Mouse (Mus musculus): ENCODE measurements around the gene Acaa1a. TPM values are rescaled to one million over a fixed set of nuclear protein-coding genes. Genes with fewer than 3 reads are reported as not detected.
A peak's percentile ranks its signal among the peaks of the same experiment; 100 is the strongest.
"Not testable (repeated sequence)": the region's sequence is repeated elsewhere in the genome, so short reads cannot be mapped to it uniquely, and the experiment has no call there.

Acaa1a gene
- polyA plus RNA-seq, 1 experiment from 2014 or later = 81.5 TPM

DNA sequence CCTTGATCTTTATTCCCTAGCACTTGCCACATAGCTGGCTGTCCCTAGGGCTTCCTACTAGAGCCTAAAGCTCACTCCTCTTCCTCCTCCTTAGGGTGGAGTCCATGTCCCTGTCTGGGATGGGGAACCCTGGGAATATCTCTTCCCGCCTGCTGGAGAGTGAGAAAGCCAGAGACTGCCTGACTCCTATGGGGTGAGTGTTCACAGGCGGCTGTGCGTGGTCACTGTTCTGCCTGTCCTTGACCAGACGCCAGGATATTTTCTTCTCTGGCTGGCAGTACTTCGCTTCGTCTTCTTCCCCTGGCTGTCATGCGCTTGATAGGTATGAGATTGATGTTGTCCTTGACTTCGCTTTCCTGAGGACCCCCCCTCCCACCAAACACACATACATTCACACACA lies 6.9 kb downstream of the Acaa1a start:
- Histone ChIP-seq H3K4me3 (no peak overlapping the region), H3K27me3 (ENCODE audit: insufficient read depth, poor library complexity, severe bottlenecking) (no peaks in the 10 kb centered on the region), H3K27ac (no peak overlapping the region), H3K4me1 (replicated peaks) (peaks cover 17% of the 10 kb centered on the region), H3K9me3 (no peaks in the 10 kb centered on the region), H3K36me3 (peaks cover 88% of the 10 kb centered on the region)
- no peak for DNase-seq (ENCODE audit: low spot score)
- WGBS = 94% methylated on average over 8 of the region's 8 CpGs

DNA sequence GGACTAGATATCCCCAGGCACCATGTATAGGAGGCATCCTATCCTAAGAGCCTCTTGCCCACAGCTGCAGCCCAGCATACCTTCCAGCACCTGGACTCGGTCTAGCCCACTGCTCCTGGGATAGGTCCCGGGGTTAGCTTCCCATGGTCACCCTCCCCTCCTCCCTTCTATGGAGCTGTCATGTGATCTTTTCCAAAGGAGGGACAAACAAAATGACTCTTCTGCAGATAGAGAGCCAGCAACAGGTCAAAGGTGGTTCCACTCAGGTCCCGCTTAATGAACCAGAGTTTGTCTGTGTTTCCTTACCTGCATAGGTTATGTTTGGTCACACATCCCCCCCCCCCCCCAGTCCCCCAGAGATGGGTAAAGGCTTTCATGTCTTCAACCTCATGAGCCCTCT lies 11.1 kb downstream of the Acaa1a start:
- Histone ChIP-seq H3K9me3 (no peaks in the 10 kb centered on the region), H3K36me3 (peaks cover 57% of the 10 kb centered on the region), H3K4me1 (replicated peaks) (no peaks in the 10 kb centered on the region), H3K27me3 (ENCODE audit: insufficient read depth, poor library complexity, severe bottlenecking) (no peaks in the 10 kb centered on the region), H3K4me3 (no peak overlapping the region), H3K27ac (no peak overlapping the region)
- DNase-seq (ENCODE audit: low spot score) = no peak
- 88% methylated on average over 3 of the region's 3 CpGs for WGBS

DNA sequence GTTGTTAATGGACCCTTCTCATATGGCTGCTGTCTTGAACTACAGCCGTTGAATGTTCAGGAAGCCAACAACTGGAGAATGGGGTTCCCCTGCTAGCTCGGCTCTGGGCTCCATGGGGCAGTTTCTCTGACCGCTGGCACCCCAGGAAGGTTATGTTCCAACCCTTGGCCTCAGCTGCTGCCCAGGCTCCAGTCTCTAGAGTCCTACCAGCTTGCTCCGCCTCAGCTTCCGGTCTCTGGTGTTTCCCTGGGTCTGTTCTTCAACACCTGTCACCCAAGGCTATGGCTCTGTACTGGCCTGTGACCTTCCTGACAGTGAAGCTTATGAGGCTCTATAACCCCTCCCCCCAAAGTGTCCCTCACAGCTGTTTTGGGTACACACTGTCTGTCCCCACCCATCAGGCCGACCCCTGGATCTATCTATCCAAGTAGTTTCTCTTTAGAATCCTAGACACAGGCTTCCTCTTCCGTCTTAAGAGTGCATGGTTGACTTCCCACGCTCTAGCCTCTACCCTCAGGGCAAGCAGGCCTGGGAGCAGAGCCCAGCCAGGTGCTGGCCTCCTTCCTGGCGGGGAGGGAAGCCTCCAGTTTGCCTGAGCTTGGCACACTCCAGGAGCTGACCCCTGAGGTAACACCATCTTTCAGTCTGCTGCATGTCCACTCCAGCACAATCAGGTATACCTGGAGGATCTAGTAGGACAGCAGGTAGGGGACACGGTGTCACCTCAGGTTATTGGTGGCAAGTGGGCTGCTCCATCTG lies 11.7 kb downstream of the Acaa1a start:
- DNase-seq (ENCODE audit: low spot score) = no peak
- H3K4me1 ChIP-seq (replicated peaks) = no peaks in the 10 kb centered on the region
- 88% methylated on average over 10 of the region's 10 CpGs for WGBS
- no peak overlapping the region for H3K27ac ChIP-seq
- H3K27me3 ChIP-seq (ENCODE audit: insufficient read depth, poor library complexity, severe bottlenecking) = no peaks in the 10 kb centered on the region
- H3K9me3 ChIP-seq = no peaks in the 10 kb centered on the region
- peaks cover 52% of the 10 kb centered on the region for H3K36me3 ChIP-seq
- H3K4me3 ChIP-seq = no peak overlapping the region

DNA sequence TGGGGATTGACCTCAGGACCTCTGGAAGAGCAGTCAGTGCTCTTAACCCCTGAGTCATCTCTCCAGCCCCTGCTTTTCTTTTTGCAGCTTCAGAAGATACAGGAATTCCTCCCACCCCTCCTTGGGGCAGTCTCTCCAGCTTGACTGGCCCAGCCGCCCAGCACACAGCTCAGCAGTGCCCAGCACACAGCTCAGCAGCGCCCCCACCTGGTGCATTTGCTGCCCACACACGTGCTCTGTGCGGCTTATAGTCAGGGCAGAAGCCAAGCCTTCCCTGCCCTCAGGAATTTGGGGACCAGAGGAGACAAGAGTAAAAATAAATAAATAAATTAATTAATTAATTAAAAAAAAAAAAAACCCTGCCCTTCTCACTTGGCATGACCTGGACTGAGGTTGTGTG lies 12.6 kb downstream of the Acaa1a start:
- H3K4me1 ChIP-seq (replicated peaks) = no peaks in the 10 kb centered on the region

DNA sequence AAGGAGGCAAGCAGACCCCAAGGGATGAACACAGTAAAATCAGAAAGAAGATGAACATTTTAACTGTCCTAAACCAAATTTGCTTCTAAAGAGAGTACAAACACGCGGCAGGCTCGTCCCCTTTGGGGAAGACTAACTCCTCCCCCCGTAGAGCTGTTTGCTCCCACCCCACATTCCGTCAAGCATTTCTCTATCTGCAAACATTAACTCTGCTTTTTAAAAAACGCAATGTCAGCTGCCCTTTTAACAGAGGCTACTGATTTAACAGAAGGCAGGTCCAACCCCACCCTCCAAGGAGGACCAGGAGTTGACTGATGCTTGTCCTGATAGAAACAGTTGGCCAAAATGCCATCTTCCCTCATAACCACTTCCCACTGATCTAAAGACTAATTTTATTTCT lies 14.4 kb downstream of the Acaa1a start:
- H3K36me3 ChIP-seq = peaks cover 25% of the 10 kb centered on the region
- 78% methylated on average over 6 of the region's 6 CpGs for WGBS
- H3K27ac ChIP-seq = no peak overlapping the region
- DNase-seq (ENCODE audit: low spot score) = no peak
- peaks cover 4% of the 10 kb centered on the region; the same call in 1 of the 2 replicates for H3K27me3 ChIP-seq (ENCODE audit: insufficient read depth, poor library complexity, severe bottlenecking)
- H3K4me1 ChIP-seq (replicated peaks) = peaks cover 13% of the 10 kb centered on the region
- no peak overlapping the region for H3K4me3 ChIP-seq
- no peaks in the 10 kb centered on the region for H3K9me3 ChIP-seq

More for the DNA sequence above, 12.6 kb downstream of the Acaa1a start:
- 23% methylated on average over 4 of the region's 4 CpGs for WGBS
- Histone ChIP-seq H3K9me3 (no peaks in the 10 kb centered on the region), H3K27ac (no peak overlapping the region), H3K27me3 (ENCODE audit: insufficient read depth, poor library complexity, severe bottlenecking) (no peaks in the 10 kb centered on the region), H3K4me3 (no peak overlapping the region), H3K36me3 (peaks cover 42% of the 10 kb centered on the region)
- DNase-seq (ENCODE audit: low spot score) = peak; percentile 81

DNA sequence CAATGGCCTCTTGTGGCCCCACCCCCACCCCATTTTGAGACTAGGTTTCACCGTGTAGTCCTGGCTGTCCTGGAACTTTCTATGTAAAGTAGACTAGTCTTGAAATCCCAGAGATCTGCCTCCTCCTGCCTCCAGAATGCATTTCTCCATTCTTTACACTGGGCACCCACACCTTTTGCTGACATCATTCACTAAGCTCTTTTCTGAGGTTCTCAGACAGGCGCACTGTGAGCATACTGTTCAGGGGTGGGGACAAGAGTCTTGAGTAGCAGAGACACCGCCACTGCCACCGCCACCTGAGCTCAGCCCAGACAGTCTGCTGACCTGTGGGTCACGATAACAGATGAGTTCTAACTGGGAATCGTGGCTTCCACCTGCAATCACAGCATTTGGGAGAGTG lies 16.5 kb downstream of the Acaa1a start:
- no peaks in the 10 kb centered on the region for H3K9me3 ChIP-seq
- peaks cover 13% of the 10 kb centered on the region for H3K4me1 ChIP-seq (replicated peaks)
- no peak overlapping the region for H3K4me3 ChIP-seq
- no peak for DNase-seq (ENCODE audit: low spot score)
- peaks cover 4% of the 10 kb centered on the region; the same call in 1 of the 2 replicates for H3K27me3 ChIP-seq (ENCODE audit: insufficient read depth, poor library complexity, severe bottlenecking)
- peaks cover 9% of the 10 kb centered on the region for H3K36me3 ChIP-seq
- H3K27ac ChIP-seq = no peak overlapping the region
- 79% methylated on average over 6 of the region's 6 CpGs for WGBS

DNA sequence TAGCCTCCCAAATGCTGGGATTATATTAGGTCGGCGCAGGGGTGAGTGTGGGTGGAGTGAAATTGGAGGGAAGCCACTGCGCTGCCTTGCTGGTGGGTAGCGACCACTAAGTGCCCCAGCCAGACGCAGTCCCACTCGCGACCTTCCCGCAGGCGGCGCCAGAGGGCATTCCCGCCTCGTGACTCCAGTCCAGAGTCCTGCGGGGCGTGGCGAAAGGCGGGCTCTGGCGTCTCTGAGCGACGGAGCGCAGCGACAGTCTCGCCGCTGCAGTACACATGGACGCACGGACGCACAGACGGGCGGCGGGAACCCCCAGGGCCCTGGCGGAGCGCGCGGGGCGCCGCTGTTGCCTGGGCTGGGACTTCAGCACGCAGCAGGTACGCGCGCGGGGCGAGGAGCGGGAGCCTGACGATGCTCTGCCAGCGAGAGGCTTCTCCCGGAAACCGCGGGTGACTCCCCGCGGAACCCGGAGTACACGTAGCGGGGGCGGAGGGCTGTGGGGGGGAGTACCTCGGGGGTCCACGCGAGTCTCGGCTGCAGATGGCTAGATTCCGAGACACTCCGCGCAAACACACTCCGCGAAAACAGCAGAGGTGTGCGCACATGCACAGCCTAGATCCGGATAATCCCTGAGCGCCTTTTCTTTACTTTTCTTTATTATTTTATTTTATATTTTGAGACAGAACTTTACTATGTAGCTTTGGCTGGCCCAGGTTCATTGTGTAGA lies 18.0 kb downstream of the Acaa1a start, which contains the start of gene Xylb:
Xylb (plus strand) TSS at position 51 of the 727 bp plus-strand sequence.
- H3K4me1 ChIP-seq (replicated peaks) = peaks cover 13% of the 10 kb centered on the region
- H3K27ac ChIP-seq = peak within 1 kb of the TSS; percentile 88
- no peaks in the 10 kb centered on the region for H3K9me3 ChIP-seq
- 0 out of 2 replicates have a peak, but pooled peaks cover 3% of the 10 kb centered on the region for H3K36me3 ChIP-seq
- peaks cover 4% of the 10 kb centered on the region; the same call in 1 of the 2 replicates for H3K27me3 ChIP-seq (ENCODE audit: insufficient read depth, poor library complexity, severe bottlenecking)
- peak within 1 kb of the TSS; percentile 77 for H3K4me3 ChIP-seq
- DNase-seq (ENCODE audit: low spot score) = peak; percentile 89
- WGBS = 4% methylated on average over 65 of the region's 65 CpGs

DNA sequence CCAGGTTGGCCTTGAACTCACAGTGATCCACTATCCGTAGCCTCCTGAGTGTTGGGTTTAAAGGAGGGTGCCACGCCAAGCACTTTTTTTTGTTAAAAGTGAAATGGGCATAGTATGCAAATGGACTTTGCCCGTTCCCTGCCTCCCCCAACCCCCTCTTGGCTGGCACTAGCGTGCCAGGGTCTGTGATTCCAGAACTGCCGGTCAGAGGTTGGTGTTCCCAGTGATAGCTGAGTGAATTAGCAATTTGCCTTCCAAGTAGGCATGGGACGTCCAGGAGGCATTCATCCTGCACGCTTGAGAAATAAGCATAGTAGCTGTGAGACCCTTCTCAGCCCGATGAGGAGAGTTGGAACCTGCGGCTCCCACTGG lies 18.6 kb downstream of the Acaa1a start:
- peak overlapping the region; percentile 88 for H3K27ac ChIP-seq

DNA sequence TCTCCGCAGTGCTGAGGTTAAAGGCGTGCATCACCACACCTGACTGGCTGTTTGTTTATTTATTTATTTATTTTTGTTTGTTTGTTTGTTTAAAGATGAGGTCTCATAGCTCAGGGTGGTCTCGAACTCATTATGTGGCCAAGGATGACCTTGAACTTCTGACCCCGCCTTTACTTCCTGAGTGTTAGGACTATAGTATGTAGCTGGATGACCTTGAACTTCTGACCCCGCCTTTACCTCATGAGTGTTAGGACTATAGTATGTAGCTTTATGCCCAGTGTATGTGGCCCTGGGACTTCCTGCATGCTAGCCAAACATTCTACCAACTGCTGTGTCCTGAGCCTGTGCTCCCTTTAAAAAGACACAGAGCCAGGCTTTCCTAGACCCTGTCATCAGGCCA lies 21.9 kb downstream of the Acaa1a start:
- Histone ChIP-seq H3K9me3 (no peaks in the 10 kb centered on the region), H3K27me3 (ENCODE audit: insufficient read depth, poor library complexity, severe bottlenecking) (peaks cover 4% of the 10 kb centered on the region; the same call in 1 of the 2 replicates), H3K4me3 (no peak overlapping the region), H3K36me3 (0 out of 2 replicates have a peak, but pooled peaks cover 9% of the 10 kb centered on the region), H3K27ac (no peak overlapping the region), H3K4me1 (replicated peaks) (peaks cover 13% of the 10 kb centered on the region)
- WGBS = 91% methylated on average over 5 of the region's 5 CpGs
- DNase-seq (ENCODE audit: low spot score) = no peak

More for the DNA sequence above, 18.6 kb downstream of the Acaa1a start:
- H3K4me1 ChIP-seq (replicated peaks) = peaks cover 13% of the 10 kb centered on the region
- no peak for DNase-seq (ENCODE audit: low spot score)
- no peaks in the 10 kb centered on the region for H3K9me3 ChIP-seq
- H3K4me3 ChIP-seq = peak overlapping the region; percentile 77
- H3K36me3 ChIP-seq = 0 out of 2 replicates have a peak, but pooled peaks cover 6% of the 10 kb centered on the region
- peaks cover 4% of the 10 kb centered on the region; the same call in 1 of the 2 replicates for H3K27me3 ChIP-seq (ENCODE audit: insufficient read depth, poor library complexity, severe bottlenecking)
- 48% methylated on average over 9 of the region's 9 CpGs for WGBS

DNA sequence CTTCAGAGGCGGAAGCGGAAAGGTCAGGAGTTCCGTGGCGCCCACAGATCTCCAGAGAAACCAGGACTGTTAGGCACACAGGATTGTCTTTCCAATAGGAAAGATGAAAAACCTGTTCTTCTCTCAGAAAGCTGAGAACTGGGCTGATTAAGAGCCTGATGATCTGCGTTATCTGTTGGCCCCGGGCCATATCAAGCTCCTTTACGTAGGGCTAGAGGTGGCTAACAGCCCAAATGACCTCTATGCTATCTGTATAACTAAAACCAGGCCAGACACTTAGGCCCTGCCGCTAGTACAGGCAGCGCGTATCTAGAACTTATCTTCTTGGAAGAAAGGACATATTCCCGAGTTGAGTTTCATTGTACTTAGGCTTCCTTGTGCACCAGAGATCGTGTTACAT lies 23.8 kb downstream of the Acaa1a start:
- Histone ChIP-seq H3K9me3 (no peaks in the 10 kb centered on the region), H3K27ac (no peak overlapping the region), H3K36me3 (peaks cover 18% of the 10 kb centered on the region), H3K27me3 (ENCODE audit: insufficient read depth, poor library complexity, severe bottlenecking) (no peaks in the 10 kb centered on the region), H3K4me3 (no peak overlapping the region), H3K4me1 (replicated peaks) (0 out of 2 replicates have a peak, but pooled peaks cover 3% of the 10 kb centered on the region)
- 93% methylated on average over 12 of the region's 12 CpGs for WGBS
- DNase-seq (ENCODE audit: low spot score) = no peak

DNA sequence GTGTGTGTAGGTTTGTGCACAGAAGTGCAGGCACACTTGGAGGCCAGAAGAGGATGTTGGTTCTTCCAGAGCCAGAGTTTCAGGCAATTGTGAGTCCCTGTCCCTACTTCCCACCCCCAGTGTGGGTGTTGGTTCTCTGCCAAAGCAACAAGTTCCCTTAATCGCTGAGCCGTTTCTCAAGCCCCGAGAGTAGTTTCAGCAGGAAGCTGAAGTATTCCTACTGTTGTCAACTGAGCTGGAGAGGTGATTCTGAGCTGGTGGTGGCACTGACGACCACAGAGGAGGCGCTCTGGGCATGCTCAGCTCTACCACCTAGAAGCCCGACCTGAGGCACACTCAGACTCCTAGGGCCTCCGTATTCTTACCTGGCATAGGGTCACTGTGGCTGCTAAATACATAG lies 25.8 kb downstream of the Acaa1a start, which contains the start of gene Slc22a14:
Slc22a14 (minus strand) TSS at position 270 of the 400 bp plus-strand sequence.
- 84% methylated on average over 7 of the region's 7 CpGs for WGBS
- Histone ChIP-seq H3K4me3 (no peak within 1 kb of the TSS), H3K9me3 (no peaks in the 10 kb centered on the region), H3K27ac (no peak within 1 kb of the TSS), H3K36me3 (peaks cover 24% of the 10 kb centered on the region), H3K4me1 (replicated peaks) (no peaks in the 10 kb centered on the region), H3K27me3 (ENCODE audit: insufficient read depth, poor library complexity, severe bottlenecking) (no peaks in the 10 kb centered on the region)
- no peak for DNase-seq (ENCODE audit: low spot score)

DNA sequence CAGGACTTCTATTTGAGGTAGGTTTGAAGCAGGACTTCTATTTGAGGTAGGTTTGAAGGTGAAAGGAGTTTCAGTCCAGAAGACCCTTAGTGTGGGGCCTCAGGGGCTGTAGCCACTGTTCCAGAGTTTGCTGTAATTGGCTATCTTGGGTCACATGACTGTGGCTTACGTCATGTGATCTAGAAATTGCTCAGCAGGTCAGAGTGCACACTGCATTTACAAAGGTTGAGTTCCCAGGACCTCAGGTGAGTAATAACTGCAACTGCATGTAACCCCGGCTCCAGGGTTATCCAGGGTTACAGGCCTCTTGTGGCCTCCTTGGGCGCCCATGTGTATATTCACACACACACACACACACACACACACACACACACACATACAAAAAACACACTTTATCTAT lies 28.9 kb downstream of the Acaa1a start:
- DNase-seq (ENCODE audit: low spot score) = no peak
- Histone ChIP-seq H3K36me3 (peaks cover 18% of the 10 kb centered on the region), H3K4me3 (no peak overlapping the region), H3K4me1 (replicated peaks) (no peaks in the 10 kb centered on the region), H3K27me3 (ENCODE audit: insufficient read depth, poor library complexity, severe bottlenecking) (no peaks in the 10 kb centered on the region), H3K9me3 (no peaks in the 10 kb centered on the region), H3K27ac (no peak overlapping the region)
- WGBS = 93% methylated on average over 3 of the region's 3 CpGs

DNA sequence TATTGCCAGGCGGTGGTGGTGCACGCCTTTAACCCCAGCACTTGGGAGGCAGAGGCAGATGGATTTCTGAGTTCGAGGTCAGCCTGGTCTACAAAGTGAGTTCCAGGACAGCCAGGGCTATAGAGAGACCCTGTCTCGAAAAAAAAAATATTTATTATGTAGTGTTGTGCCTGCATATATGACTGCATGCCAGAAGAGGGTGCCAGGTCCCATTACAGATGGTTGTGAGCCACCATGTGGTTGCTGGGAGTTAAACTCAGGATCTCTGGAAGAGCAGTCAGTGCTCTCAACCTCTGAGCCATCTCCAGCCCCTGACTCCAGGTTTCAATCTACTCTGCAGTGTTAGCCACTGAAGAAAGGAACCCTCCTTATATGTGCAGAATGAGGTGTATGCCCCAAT lies 31.3 kb downstream of the Acaa1a start:
- H3K36me3 ChIP-seq = peaks cover 15% of the 10 kb centered on the region
- not testable (repeated sequence) for DNase-seq (ENCODE audit: low spot score); H3K27ac ChIP-seq; H3K9me3 ChIP-seq; H3K4me1 ChIP-seq (replicated peaks); H3K27me3 ChIP-seq (ENCODE audit: insufficient read depth, poor library complexity, severe bottlenecking); H3K4me3 ChIP-seq
- 90% methylated on average over 4 of the region's 4 CpGs for WGBS
